Mouse (Mus musculus) liver, adult 2 months (tissue): ENCODE measurements around the gene Cbwd1.

Experiments
- CTCF ChIP-seq: fragments of 200-500 bp; IDR thresholded peaks from 2 replicates; pipeline ENCODE4 v1.5.1; 2011; ENCODE audit warnings: low read depth, low read length, control low read depth
- POLR2A ChIP-seq: fragments of 200-500 bp; IDR thresholded peaks from 2 replicates; pipeline ENCODE4 v1.6.1; 2011; ENCODE audit warnings: low read length, control low read depth; ENCODE audit not compliant: insufficient read depth; ENCODE audit errors: extremely low read depth

DNA sequence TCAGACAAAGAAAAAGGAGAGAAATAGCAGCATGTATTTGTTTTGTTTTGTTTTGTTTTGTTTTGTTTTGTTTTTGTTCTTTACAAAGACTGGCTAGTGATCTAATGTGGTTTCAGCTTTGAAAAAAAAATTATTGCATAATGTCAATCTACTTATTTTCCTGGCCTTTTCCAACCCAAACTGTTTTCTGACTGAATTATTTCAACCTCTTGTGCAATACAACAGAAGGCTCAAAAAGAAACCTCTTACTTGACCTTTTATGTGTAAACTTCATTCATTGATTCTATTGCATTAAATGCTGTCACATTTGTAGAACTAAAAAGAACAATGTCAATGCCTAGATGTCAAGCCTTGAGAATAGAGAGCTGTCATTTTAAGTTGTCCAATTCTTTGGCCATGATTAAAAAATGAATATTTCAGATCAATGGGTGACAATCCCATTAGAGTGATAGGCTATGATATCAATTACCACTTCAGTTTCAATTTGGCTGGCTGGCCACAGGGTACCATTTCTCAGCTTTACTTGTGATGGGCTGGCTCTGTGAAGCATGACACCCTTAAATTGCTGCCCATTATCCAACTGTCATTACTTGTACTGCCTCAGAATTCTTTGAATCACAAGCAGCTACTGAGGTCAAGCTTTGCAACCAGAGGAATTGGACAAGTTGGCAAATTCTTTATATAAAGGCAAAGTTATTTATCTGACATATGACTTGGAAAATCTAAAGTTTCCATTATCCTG lies 15.7 kb downstream of the Cbwd1 start:
- TF ChIP-seq CTCF = no peak
- TF ChIP-seq POLR2A = no peak
